Mouse (Mus musculus) left cerebral cortex, postnatal 10 days (tissue): ENCODE measurements around the gene Apoa2. TPM values are rescaled to one million over a fixed set of nuclear protein-coding genes. Genes with fewer than 3 reads are reported as not detected.

Experiments
- DNase-seq, 2 experiments: peaks; one replicate each; pipeline ENCODE4 v3.0.0; 2021 to 2022; ENCODE audit warnings: low spot score in 2 of 2, mixed read lengths in 1 of 2; ENCODE audit errors: extremely low spot score in 1 of 2
- intact Hi-C: fragments of 180-260 bp; cut with DNase I; formaldehyde crosslinking; loops from one replicate; pipeline ENCODE4 v1.15.1; 2025
- total RNA-seq, 2 experiments: library from RNA; stranded (reverse); gene quantifications; 2 replicates each; pipeline ENCODE4 v1.2.3; 2021

The Apoa2 gene
- total RNA-seq: 1 to 10 TPM; 2.5 to 3.9 TPM

- DNase-seq: no peak
- intact Hi-C loops: no loop called here
Observed at GRCm38 (mm10) chr1:171224857-171225256, at the start of gene Apoa2. Gene Apoa2 (plus strand): TSS chr1:171225054.

DNA sequence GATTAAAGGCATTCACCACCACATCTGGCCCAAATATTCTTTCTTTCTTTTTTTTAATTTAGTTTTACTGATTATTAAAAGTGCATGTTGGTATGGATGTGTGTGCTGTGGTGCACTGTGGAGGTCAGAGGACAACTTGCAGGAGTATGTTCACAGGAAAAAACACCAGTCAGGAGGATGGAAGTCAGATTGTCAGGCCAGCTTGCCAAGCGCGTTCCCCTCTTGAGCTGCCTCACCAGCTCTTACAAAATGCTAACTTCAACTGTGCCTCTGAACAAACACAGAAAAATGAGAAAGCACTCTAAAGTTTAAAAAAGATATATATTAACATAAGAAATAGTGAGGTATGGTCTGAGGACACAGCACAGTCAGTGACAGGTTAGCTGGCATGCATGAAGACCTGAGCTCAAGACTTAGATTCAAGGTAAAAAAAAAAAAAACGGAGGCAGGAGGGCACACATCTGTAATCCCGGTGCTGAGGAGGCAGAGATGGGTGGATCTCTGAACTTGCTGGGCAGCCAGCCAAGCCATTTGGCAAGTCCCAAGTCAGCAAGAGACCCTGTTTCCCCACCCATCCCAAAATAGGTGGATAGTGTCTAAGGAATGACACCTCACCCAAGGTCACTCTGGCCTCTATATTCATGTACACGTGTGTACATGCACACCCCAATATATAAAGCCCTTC lies 45.2 kb upstream of the Apoa2 start:
- intact Hi-C loops: no loop called here
- DNase-seq: no peak

DNA sequence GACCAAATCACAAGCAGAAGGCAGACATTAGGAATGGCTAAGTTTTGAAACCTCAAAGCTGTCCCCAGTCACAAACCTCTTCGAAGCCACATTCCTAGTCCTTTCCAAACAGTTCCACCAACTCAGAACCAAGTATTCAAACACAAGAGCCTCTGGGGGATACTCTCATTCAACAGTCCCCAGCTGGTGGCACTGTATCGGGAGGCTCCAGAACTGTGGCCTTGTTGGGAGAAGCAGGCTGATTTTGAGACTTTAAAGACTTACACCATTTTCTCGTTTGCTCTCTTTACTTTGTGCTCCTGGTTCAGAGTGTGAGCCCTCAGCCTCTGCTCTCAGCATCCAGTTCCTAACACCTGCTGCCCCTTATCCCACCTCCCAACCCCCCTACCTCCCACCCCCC lies 41.8 kb upstream of the Apoa2 start:
- no peak for DNase-seq
- intact Hi-C loops: no loop called here

- intact Hi-C loops: no loop called here
Observed at GRCm38 (mm10) chr1:171183620-171184019, 41.2 kb upstream of the Apoa2 start.

DNA sequence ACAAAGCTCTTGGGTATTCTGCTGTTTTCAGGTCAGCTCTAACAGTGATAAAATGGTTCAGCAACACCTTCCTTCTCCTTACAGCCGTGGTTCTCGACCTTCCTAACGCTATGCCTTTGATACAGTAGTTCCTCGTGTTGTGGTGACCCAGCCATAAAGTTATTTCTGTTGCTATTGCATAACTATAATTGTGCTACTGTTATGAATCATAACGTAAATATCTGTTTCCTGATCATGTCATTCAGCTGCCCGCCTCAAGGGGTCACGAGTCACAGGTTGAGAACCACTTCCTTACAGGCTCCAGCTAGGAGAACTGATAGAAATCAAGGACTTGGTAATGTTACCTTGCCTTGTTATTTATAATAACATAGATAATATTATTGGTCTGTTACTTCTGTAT lies 40.5 kb upstream of the Apoa2 start:
- peak in 1 of 2 experiments; percentile 52 for DNase-seq
- intact Hi-C loops: no loop called here

More at GRCm38 (mm10) chr1:171183620-171184019, 41.2 kb upstream of the Apoa2 start:
- DNase-seq: peak in 1 of 2 experiments; percentile 66

DNA sequence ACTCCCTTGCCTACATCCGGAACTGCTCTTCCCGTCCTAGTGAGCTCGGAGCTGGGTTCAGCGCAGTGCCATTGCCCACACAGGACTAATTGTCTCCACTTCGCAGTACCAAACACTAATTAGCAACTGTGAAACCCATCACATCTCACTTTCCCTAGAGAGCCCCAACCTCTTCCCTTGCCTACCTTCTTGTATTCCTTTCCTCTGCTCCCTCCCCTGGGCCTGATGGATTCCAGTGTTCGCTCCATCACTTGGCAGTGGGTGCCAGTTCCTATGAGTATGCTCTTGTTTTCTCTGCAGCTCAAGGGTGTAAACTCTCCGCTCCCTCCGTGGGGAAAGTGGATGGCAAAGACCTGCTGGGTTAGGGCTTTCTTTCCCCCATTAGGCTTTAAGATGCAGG lies 39.2 kb upstream of the Apoa2 start:
- no peak for DNase-seq
- intact Hi-C loops: no loop called here

- intact Hi-C loops: no loop called here
- DNase-seq: no peak
Observed at GRCm38 (mm10) chr1:171187851-171188700, 36.8 kb upstream of the Apoa2 start.

DNA sequence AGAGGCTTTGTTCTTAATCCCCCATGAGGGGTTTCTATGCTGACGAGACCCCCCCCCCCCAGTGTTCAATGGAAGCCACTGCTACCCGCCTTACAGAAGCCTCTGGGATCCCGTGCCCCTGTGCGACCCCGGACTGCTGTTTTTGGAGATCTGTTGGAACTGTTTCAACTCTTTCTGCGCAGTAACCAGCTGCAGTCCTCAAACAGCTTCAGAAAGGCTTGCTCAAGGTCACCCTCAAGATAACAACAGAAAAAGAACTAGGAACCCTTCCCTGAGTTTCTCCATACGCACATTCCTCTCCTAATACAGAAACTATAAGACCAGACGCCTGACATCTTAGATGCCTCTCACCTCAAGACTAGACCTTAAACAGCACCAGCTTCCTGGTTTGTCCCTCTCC lies 35.8 kb upstream of the Apoa2 start:
- intact Hi-C loops: no loop called here
- no peak for DNase-seq

- no peak for DNase-seq
- intact Hi-C loops: no loop called here
Observed at GRCm38 (mm10) chr1:171189476-171190114, 35.3 kb upstream of the Apoa2 start.

DNA sequence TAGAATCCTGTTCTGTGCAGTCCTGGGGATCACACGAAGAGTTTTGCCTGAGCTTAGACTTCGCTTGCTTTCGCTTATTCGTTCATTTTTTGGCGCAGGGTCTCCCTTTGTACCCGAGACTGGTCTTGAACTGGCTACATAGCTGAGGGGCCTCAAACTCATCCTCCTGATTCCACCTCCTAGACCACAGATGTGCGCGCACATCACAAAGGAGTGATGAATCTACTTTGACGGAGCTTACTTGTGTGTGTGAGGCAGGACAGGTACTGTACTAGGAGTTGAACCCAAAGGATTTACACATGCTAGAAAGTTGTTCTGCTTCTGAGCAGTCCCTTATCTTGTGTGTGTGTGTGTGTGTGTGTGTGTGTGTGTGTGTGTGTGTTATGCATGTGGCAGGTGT lies 34.0 kb upstream of the Apoa2 start:
- no peak for DNase-seq
- intact Hi-C loops: no loop called here

GRCm38 (mm10) chr1:171192283-171192682 lies 32.6 kb upstream of the Apoa2 start:
- intact Hi-C loops: no loop called here
- no peak for DNase-seq

DNA sequence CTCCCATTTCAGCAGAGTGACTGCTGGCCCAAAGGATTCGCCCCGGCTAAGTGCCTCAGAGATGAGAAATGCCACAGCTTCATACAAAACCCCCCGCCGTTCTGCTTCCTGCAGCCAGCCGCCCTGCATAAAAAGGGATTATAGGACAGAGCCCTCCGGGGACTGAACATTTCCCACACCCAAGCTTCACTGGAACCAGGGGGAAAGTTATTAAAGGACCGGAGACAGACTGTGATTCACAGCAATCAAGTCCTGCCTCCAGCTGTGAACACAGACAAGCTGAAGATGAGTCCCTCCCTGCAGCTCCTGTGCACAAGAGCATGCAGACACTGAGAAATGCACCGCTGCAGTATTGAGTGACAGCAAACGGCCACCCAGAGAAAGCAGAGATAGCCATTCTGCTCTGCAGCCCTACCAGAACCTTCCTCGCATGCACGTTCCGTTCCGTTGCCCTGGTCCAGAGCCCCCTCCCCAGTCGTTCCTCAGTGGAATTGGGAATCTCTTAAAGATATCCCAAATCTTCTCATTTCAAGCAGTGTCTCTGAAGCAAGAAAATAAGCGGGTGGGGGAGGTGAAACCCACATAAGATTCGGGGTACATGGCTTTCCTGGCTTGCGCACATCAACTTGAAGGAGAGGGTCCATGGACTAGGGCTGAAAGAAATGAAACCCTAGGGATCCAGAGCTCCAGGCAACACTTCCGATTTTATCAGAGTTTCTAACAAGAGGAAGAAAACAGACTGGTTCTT lies 31.6 kb upstream of the Apoa2 start:
- intact Hi-C loops: no loop called here
- peak in 1 of 2 experiments; percentile 59 for DNase-seq

DNA sequence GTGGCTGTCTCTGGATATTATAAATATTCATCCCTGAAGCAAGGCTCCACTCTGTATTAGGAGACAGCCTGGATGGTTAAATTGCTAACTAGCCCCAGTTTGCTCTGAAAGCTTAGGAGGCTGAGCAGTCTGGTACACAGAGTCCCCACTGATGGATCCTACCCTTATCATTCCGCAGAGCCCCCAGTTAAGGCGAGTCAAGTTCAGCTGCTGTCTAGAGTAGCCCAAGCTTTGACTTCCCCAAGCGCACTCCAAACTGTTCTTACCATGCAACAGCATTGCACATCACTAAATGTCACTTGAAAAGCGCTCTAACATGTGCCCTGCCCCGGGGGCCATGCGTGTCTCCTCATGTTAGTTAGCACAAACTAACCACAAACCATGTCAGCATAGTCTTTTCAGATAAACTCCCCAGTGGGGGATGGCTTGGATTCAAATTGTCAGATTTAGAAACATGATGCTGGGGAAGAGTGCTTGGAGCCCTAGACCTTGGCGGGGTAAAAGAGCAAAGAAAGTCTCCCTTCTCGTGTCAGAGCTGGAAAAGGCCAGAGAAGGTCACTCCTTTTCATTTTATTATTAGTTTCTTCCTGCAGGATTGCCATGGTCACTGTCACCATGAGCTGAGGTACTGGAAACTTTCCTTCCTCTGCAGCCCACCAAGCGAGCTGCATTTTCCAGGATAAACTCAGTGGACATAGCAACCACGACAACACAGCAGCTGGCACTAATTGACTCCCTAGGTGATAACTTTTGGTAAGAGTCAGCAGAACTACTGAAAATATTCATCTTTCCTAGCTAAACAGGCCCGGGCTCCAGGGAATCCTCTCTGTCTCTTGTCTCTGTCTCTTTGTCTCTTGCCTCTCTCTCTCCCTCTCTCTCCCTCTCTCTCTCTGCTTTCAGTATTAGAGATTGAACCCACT lies 30.7 kb upstream of the Apoa2 start:
- intact Hi-C loops: no loop called here
- no peak for DNase-seq

DNA sequence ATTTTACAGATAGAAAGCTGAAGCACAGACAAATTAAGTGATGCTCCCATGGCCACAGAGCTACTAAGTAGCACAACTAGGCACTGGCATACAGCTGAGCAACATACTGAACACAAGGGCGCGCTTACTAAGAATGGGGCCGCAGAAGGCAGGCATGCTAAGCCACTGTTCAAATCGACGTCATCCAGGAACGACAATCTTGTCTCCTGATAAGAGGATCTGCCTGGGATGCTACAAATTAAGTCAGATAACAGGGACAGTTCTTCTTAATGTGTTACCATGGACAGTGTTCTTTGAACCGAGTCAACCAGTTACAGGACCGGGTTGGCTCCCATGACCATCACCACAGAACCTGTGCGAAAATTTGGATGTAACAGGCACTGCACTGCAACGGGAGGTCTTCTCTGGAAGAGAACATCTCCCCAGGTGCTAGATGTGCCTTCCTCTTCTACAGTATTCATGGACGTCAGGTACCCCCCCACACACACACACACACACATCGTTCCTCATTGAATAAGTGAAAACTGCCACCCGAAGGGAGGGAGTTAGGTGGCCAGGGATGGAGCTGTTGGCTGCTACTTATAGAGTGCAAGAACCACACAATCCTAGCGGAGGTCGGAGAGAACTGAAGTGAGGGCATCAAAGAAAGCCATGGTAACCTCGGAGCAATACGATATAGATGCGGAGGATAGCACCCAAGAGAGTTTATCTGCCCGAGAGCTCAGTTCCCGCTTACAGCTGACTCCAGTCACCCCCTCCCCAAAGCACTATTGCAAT lies 29.6 kb upstream of the Apoa2 start:
- no peak for DNase-seq
- intact Hi-C loops: no loop called here

- intact Hi-C loops: no loop called here
Observed at GRCm38 (mm10) chr1:171195887-171196397, 28.9 kb upstream of the Apoa2 start, which contains the start of gene Pcp4l1. Gene Pcp4l1 (minus strand): TSS chr1:171196268.

DNA sequence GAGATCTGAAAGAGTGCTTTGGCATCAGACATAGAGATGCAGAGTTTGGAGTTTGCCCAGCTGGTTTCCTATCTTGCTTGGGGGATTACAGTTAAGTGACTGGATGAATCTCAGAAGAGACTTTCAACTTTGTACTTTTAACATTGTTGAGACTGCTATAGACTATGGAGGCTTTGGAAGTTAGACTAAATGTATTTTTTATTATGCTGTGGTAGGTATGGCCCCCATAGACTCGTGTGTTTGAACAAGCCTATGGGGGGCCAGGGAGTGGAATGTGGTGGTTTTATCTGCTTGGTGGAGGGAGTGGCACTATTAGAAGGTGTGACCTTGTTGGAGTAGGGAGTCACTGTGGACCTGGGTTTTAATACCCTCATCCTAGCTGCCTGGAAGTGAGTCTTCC lies 25.3 kb upstream of the Apoa2 start:
- intact Hi-C loops: no loop called here
- DNase-seq: no peak

More at GRCm38 (mm10) chr1:171195887-171196397, 28.9 kb upstream of the Apoa2 start, which contains the start of gene Pcp4l1:
- peak; percentile 51 to 71 for DNase-seq

- intact Hi-C loops: no loop called here
Observed at GRCm38 (mm10) chr1:171200769-171201168, 24.1 kb upstream of the Apoa2 start.

More at GRCm38 (mm10) chr1:171200769-171201168, 24.1 kb upstream of the Apoa2 start:
- DNase-seq: no peak
